17 mouse cellular contexts compared by ENCODE assay signal in the genomic region with DNA sequence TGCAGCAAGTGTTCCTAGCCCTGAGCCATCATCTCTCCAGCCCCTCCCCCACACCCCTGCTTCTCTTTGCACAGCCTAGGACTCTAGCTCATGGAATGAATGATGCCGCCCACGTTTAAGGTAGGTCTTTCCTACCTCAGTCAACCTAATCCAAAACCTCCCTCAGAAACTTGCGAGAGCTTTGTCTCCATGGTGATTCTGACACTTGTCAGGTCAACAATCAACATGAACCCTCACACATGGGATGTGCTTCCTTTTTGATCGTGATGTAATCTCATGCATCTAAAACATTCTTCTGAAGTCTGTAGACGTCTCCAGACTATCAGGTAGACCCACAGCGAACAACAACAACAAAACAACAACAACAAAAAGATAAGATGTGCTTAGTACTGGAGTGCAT.
"Had no signal": no experiment of that assay in that cellular context is flagged by ENCODE, and none has a peak within 500 bp of the region (broad histone marks: within the 10 kb centered on the region; RNA-seq: fewer than 3 reads in every experiment).

No protein-coding gene starts in this region.

- H3K27me3 ChIP-seq: kidney, embryonic 15.5 days; limb, embryonic 15.5 days; liver, embryonic 13.5 days; lung, embryonic 15.5 days; midbrain, embryonic 12.5 days; neural tube, embryonic 15.5 days had no signal

- ATAC-seq: intestine, postnatal 0 days; liver, postnatal 0 days; midbrain, embryonic 16.5 days had no signal

- DNase-seq: kidney, postnatal 14 days; layer of hippocampus, adult 9-11 months; layer of hippocampus, postnatal 36 days; liver, embryonic 13.5 days; liver, postnatal 0 days; lung, postnatal 14 days; right cerebral cortex, adult 18-20 months; right cerebral cortex, postnatal 25 days; thymus, postnatal 36 days had no signal

- H3K4me3 ChIP-seq: kidney, embryonic 15.5 days; limb, embryonic 15.5 days; liver, embryonic 13.5 days; lung, embryonic 15.5 days; megakaryocyte, embryonic 14.5 days; midbrain, embryonic 12.5 days; neural tube, embryonic 15.5 days had no signal

- H3K27ac ChIP-seq: kidney, embryonic 15.5 days; limb, embryonic 15.5 days; liver, embryonic 13.5 days; lung, embryonic 15.5 days; midbrain, embryonic 12.5 days; neural tube, embryonic 15.5 days had no signal

- H3K36me3 ChIP-seq: kidney, embryonic 15.5 days; limb, embryonic 15.5 days; liver, embryonic 13.5 days; lung, embryonic 15.5 days; midbrain, embryonic 12.5 days; neural tube, embryonic 15.5 days had no signal
